9 mouse cellular contexts compared by ENCODE assay signal in the genomic region with DNA sequence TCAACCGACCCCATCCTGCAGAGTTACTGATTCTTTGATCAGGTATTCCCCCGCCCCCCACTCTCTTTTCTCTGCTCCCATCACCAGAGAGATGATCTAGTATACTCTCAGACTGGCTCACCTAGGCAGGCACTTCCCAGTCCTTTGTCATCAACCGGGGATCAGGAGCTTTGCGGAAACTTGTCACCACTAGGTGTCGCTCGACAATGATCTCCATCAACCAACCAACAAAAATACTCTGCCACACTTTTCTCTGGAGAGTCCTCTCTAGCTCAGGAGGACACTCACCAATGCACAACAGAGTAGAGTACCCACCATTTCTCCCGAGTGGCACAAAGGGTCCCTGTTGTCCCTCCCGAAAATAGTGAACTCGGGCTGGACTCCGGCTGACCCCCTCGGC.
A peak's percentile ranks its signal among the peaks of the same experiment; 100 is the strongest.
DNase-seq lines count a peak whose midpoint lies in the region; ATAC-seq and TF ChIP-seq lines count a peak whose summit lies in the region.
"Had no signal": no experiment of that assay in that cellular context is flagged by ENCODE, and none has a peak within 500 bp of the region (broad histone marks: within the 10 kb centered on the region; RNA-seq: fewer than 3 reads in every experiment).

No protein-coding gene starts in this region.

- no peak overlapping the region for H3K4me2 ChIP-seq in kidney, embryonic 15.5 days
- H3K4me2 ChIP-seq in intestine, embryonic 15.5 days (replicated peaks): no peak overlapping the region
- no peak overlapping the region for H3K4me2 ChIP-seq in liver, embryonic 14.5 days (ENCODE audit: low read depth)
- H3K4me2 ChIP-seq: limb, embryonic 15.5 days had no signal

- no peak overlapping the region for H3K4me3 ChIP-seq in kidney, embryonic 15.5 days (replicated peaks)
- no peak overlapping the region for H3K4me3 ChIP-seq in intestine, embryonic 15.5 days (replicated peaks)
- no peak overlapping the region for H3K4me3 ChIP-seq in liver, embryonic 14.5 days (ENCODE audit: insufficient read depth in 1 of 2, low read depth in 2 of 2, low read length in 2 of 2)
- H3K4me3 ChIP-seq: limb, embryonic 15.5 days had no signal

- H3K9me3 ChIP-seq in kidney, embryonic 15.5 days (replicated peaks): no peaks in the 10 kb centered on the region
- no peaks in the 10 kb centered on the region for H3K9me3 ChIP-seq in intestine, embryonic 15.5 days
- H3K9me3 ChIP-seq in liver, embryonic 14.5 days (ENCODE audit: control insufficient read depth, low read length): no peaks in the 10 kb centered on the region
- H3K9me3 ChIP-seq: limb, embryonic 15.5 days had no signal

- ATAC-seq in kidney, embryonic 15.5 days (replicated peaks; ENCODE audit: low FRiP score): no peak
- 0 out of 2 replicates have a peak, but pooled peaks have one; percentile 17 for ATAC-seq in intestine, embryonic 15.5 days
- no peak for ATAC-seq in liver, embryonic 14.5 days (ENCODE audit: insufficient read depth)

- H3K27ac ChIP-seq in kidney, embryonic 15.5 days: no peak overlapping the region
- no peak overlapping the region for H3K27ac ChIP-seq in intestine, embryonic 15.5 days
- no peak overlapping the region for H3K27ac ChIP-seq in liver, embryonic 14.5 days
- H3K27ac ChIP-seq: limb, embryonic 15.5 days had no signal

- TF ChIP-seq EP300 in liver, embryonic 14.5 days (IDR thresholded peaks at IDR 0.05; ENCODE audit: low read depth): no peak

- H3K4me1 ChIP-seq in kidney, embryonic 15.5 days: no peaks in the 10 kb centered on the region
- no peaks in the 10 kb centered on the region for H3K4me1 ChIP-seq in intestine, embryonic 15.5 days (replicated peaks)
- H3K4me1 ChIP-seq in liver, embryonic 14.5 days (replicated peaks; ENCODE audit: control insufficient read depth in 2 of 2, insufficient read depth in 2 of 2, low read length in 1 of 2): no peaks in the 10 kb centered on the region
- H3K4me1 ChIP-seq: limb, embryonic 15.5 days had no signal

- peak; percentile 48 for TF ChIP-seq CTCF in liver, embryonic 14.5 days (IDR thresholded peaks at IDR 0.05; ENCODE audit: low read depth)

- WGBS in kidney, embryonic 15.5 days: 37% methylated on average over 11 of the region's 11 CpGs
- WGBS in intestine, embryonic 15.5 days: 37% methylated on average over 11 of the region's 11 CpGs
- 33% methylated on average over 11 of the region's 11 CpGs for WGBS in liver, embryonic 14.5 days (ENCODE audit: insufficient replicate concordance)

- H3K9ac ChIP-seq in kidney, embryonic 15.5 days: no peak overlapping the region
- H3K9ac ChIP-seq in intestine, embryonic 15.5 days: no peak overlapping the region
- H3K9ac ChIP-seq in liver, embryonic 14.5 days (replicated peaks): no peak overlapping the region
- H3K9ac ChIP-seq: limb, embryonic 15.5 days had no signal

- peak; percentile 2 for DNase-seq in kidney, adult 11 months
- peak; percentile 78 for DNase-seq in ZHBTc4 (ENCODE audit: low read depth, low spot score)
- peak; percentile 44 for DNase-seq in embryo, embryonic 9.5 days (ENCODE audit: extremely low spot score)
- DNase-seq in liver, embryonic 14.5 days (ENCODE audit: low read depth in 3 of 3, low spot score in 3 of 3): peak in 1 of 3 experiments; percentile 4
- DNase-seq in right cerebral cortex, postnatal 14 days: peak; percentile 61
- DNase-seq in spleen, adult 12 weeks (ENCODE audit: low spot score): no peak

- H3K36me3 ChIP-seq in kidney, embryonic 15.5 days: no peaks in the 10 kb centered on the region
- H3K36me3 ChIP-seq in intestine, embryonic 15.5 days: no peaks in the 10 kb centered on the region
- H3K36me3 ChIP-seq in liver, embryonic 14.5 days (replicated peaks; ENCODE audit: control insufficient read depth, insufficient read depth, low read depth): no peaks in the 10 kb centered on the region
- H3K36me3 ChIP-seq: limb, embryonic 15.5 days had no signal

- H3K27me3 ChIP-seq in kidney, embryonic 15.5 days: no peaks in the 10 kb centered on the region
- no peaks in the 10 kb centered on the region for H3K27me3 ChIP-seq in intestine, embryonic 15.5 days (replicated peaks)
- no peaks in the 10 kb centered on the region for H3K27me3 ChIP-seq in liver, embryonic 14.5 days (ENCODE audit: control insufficient read depth, insufficient read depth, low read length)
- H3K27me3 ChIP-seq: limb, embryonic 15.5 days had no signal
